Mouse (Mus musculus): Measurements from ENCODE around the gene Nosip. TPM values are rescaled to one million over a fixed set of nuclear protein-coding genes. Genes with fewer than 3 reads are reported as not detected.
"Not testable (repeated sequence)": the region's sequence is repeated elsewhere in the genome, so short reads cannot be mapped to it uniquely, and the experiment has no call there.

Gene Nosip
- polyA plus RNA-seq, 1 experiment, result 92.7 TPM

DNA sequence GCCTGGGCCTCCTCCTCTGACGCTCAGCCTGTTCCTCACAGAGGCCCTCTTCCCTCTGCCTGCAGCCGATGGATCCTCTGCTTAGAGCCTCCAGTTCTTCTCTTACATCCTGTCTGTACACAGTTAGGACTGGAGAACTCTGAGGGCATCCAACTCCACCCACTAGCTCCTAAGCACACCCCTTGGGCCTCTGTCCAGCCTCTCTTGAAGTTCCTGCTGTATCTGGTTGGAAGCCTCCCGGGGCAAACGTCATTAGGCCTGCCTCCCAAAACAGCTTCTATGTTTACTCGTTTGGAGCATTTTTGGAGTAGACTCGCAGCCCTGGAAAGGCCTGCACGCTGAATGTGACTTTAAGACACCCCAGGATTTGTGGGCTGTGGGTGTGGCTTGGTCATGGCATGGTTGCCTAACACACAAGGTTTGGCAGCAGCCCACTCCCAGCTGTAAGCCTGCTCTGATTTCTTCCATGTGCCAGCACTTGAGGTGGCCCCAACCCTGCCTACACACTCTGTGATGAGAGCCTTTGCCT is 41.5 kb downstream of the Nosip start, which contains the start of gene Fcgrt:
Gene Fcgrt, minus strand, starts transcription at position 200 of the 529 bp plus-strand sequence.
- WGBS, result 5% methylated on average over 7 of the region's 7 CpGs
- H3K27me3 ChIP-seq (ENCODE audit: control insufficient read depth, insufficient read depth, low read length), result no peaks in the 10 kb centered on the region
- H3K27ac ChIP-seq (ENCODE audit: insufficient read depth, low read depth, low read length), result peak within 1 kb of the TSS; percentile 82
- H3K4me3 ChIP-seq (ENCODE audit: low read depth, low read length), result peak within 1 kb of the TSS; percentile 64
- H3K4me1 ChIP-seq (ENCODE audit: control insufficient read depth, insufficient read depth, insufficient read length, low read length), result peaks cover 31% of the 10 kb centered on the region
- no peak for TF ChIP-seq CTCF (IDR thresholded peaks at IDR 0.05; ENCODE audit: extremely low read depth, insufficient read length, insufficient replicate concordance, low read depth, low read length)
- TF ChIP-seq POLR2A (IDR thresholded peaks at IDR 0.05; ENCODE audit: low read depth, low read length), result peak; percentile 60
- H3K36me3 ChIP-seq (ENCODE audit: control insufficient read depth, insufficient read depth, low read length), result 0 out of 2 replicates have a peak, but pooled peaks cover 2% of the 10 kb centered on the region

DNA sequence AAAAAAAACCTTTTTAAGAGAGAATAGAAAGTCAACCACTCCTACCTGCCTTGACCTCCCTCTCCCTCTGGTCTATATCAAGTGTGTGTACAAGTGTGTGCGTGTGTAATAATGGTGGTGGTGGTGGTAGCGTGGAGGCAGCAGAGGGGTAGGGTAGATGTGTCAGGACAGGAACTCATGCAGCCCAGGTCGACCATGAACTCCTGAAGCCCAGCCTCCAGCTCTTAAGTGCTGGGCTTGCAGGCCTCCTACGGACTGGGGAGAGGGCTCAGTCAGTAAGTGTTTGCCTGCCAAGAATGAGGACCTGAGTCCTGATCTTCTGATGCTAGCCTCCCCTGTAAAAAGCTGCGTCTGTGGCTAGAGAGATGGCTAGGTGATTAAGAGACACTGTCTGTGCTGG is 42.7 kb downstream of the Nosip start:
- Histone ChIP-seq H3K27ac (ENCODE audit: insufficient read depth, low read depth, low read length) (peak overlapping the region; percentile 99), H3K4me3 (ENCODE audit: low read depth, low read length) (no peak overlapping the region), H3K36me3 (ENCODE audit: control insufficient read depth, insufficient read depth, low read length) (0 out of 2 replicates have a peak, but pooled peaks cover 2% of the 10 kb centered on the region), H3K4me1 (ENCODE audit: control insufficient read depth, insufficient read depth, insufficient read length, low read length) (peaks cover 31% of the 10 kb centered on the region), H3K27me3 (ENCODE audit: control insufficient read depth, insufficient read depth, low read length) (no peaks in the 10 kb centered on the region)
- 80% methylated on average over 5 of the region's 5 CpGs for WGBS
- no peak for TF ChIP-seq CTCF (IDR thresholded peaks at IDR 0.05; ENCODE audit: extremely low read depth, insufficient read length, insufficient replicate concordance, low read depth, low read length)
- TF ChIP-seq POLR2A (IDR thresholded peaks at IDR 0.05; ENCODE audit: low read depth, low read length), result no peak

DNA sequence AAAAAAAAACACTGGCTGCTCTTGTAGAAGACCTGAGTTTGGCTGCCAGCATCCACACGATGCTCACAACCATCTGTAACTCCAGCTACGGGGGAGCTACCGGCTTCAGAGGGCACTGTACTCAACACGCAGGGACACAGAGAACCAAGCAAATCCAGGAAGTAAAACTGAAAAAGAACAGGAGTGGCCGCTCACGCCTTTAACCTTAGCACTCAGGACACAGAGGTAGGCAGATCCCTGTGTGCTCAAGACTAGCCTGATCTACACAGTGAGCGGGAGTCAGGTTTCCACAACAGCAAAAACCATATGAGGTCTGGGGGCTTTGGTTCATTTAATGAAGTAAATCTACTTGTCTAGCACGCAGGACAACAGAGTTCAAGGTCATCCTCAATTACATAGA is 43.3 kb downstream of the Nosip start:
- Histone ChIP-seq H3K36me3 (ENCODE audit: control insufficient read depth, insufficient read depth, low read length) (0 out of 2 replicates have a peak, but pooled peaks cover 2% of the 10 kb centered on the region), H3K4me1 (ENCODE audit: control insufficient read depth, insufficient read depth, insufficient read length, low read length) (peaks cover 31% of the 10 kb centered on the region), H3K4me3 (ENCODE audit: low read depth, low read length) (no peak overlapping the region), H3K27me3 (ENCODE audit: control insufficient read depth, insufficient read depth, low read length) (no peaks in the 10 kb centered on the region), H3K27ac (ENCODE audit: insufficient read depth, low read depth, low read length) (peak overlapping the region; percentile 99)
- WGBS, result 32% methylated on average over 8 of the region's 8 CpGs
- TF ChIP-seq CTCF (IDR thresholded peaks at IDR 0.05; ENCODE audit: extremely low read depth, insufficient read length, insufficient replicate concordance, low read depth, low read length), result no peak
- peak; percentile 19; the same call in 1 of the 2 replicates for TF ChIP-seq POLR2A (IDR thresholded peaks at IDR 0.05; ENCODE audit: low read depth, low read length)

DNA sequence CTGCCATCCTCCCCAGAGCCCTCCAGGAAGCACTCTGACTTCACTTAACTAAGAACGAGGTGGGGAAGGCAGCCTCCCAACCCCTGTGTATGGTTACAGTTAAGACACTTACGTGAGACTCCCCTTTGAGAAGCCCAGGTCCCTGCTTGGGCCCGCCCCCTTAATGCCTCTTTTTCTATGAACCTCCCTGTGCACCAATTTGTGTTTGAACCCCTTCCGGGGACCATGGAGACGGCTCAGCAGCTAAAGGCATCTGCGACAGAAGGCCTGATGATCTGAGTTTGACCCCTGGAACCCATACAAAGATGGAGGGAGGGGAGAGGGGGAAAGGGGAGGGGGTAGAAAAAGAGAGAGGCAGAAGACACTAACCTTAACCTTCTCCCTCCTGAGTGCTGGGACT is 44.2 kb downstream of the Nosip start:
- Histone ChIP-seq H3K4me1 (ENCODE audit: control insufficient read depth, insufficient read depth, insufficient read length, low read length) (peaks cover 31% of the 10 kb centered on the region), H3K36me3 (ENCODE audit: control insufficient read depth, insufficient read depth, low read length) (0 out of 2 replicates have a peak, but pooled peaks cover 2% of the 10 kb centered on the region), H3K4me3 (ENCODE audit: low read depth, low read length) (no peak overlapping the region), H3K27me3 (ENCODE audit: control insufficient read depth, insufficient read depth, low read length) (no peaks in the 10 kb centered on the region), H3K27ac (ENCODE audit: insufficient read depth, low read depth, low read length) (peak overlapping the region; percentile 99; the same call in 1 of the 2 replicates)
- 86% methylated on average over 6 of the region's 6 CpGs for WGBS
- TF ChIP-seq CTCF (IDR thresholded peaks at IDR 0.05; ENCODE audit: extremely low read depth, insufficient read length, insufficient replicate concordance, low read depth, low read length) (no peak), POLR2A (IDR thresholded peaks at IDR 0.05; ENCODE audit: low read depth, low read length) (no peak)

DNA sequence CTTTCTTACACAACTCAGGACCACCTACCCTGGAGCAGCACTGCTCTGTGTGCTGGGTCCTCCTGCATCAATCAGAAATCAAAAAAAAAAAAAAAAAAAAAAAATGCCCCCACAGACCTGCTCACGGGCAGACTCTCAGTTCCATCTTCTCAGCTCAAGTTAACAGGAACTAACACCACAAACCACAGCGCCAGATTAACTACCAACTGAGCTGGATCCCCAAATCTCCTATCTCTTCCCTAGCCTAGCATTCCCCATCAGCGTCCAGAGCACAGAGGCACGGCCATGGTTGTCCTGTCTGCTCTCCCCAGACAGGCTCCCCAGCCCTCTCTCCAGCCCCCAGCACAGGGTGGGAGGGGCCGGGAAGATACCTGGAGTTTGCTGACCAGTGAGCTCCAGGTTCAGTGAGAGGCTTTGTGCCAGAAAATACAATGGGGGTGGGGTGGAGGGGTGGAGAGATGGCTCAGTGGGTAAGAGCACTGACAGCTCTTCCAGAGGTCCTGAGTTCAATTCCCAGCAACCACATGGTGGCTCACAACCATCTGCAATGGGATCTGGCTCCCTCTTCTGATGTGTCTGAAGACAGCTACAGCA is 44.9 kb downstream of the Nosip start:
- Histone ChIP-seq H3K27me3 (ENCODE audit: control insufficient read depth, insufficient read depth, low read length) (no peaks in the 10 kb centered on the region), H3K27ac (ENCODE audit: insufficient read depth, low read depth, low read length) (no peak overlapping the region), H3K4me1 (ENCODE audit: control insufficient read depth, insufficient read depth, insufficient read length, low read length) (peaks cover 28% of the 10 kb centered on the region), H3K36me3 (ENCODE audit: control insufficient read depth, insufficient read depth, low read length) (no peaks in the 10 kb centered on the region), H3K4me3 (ENCODE audit: low read depth, low read length) (no peak overlapping the region)
- 85% methylated on average over 5 of the region's 5 CpGs for WGBS
- TF ChIP-seq CTCF (IDR thresholded peaks at IDR 0.05; ENCODE audit: extremely low read depth, insufficient read length, insufficient replicate concordance, low read depth, low read length) (no peak), POLR2A (IDR thresholded peaks at IDR 0.05; ENCODE audit: low read depth, low read length) (no peak)

DNA sequence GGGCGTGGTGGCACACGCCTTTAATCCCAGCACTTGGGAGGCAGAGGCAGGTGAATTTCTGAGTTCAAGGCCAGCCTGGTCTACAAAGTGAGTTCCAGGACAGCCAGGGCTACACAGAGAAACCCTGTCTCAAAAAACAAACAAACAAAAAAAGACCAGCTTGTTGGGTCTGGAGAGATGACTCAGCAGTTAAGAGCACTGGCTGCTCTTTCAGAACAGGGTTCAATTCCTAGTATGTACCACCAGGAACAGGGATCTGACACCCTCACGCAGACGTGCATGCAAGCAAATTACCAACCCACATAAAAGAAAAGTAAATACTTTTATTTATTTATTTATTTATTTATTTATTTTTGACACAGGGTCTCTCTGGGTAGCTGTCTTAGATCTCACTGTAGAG is 47.9 kb downstream of the Nosip start:
- H3K4me3 ChIP-seq (ENCODE audit: low read depth, low read length); H3K27me3 ChIP-seq (ENCODE audit: control insufficient read depth, insufficient read depth, low read length): not testable (repeated sequence)
- WGBS, result 91% methylated on average over 4 of the region's 4 CpGs

DNA sequence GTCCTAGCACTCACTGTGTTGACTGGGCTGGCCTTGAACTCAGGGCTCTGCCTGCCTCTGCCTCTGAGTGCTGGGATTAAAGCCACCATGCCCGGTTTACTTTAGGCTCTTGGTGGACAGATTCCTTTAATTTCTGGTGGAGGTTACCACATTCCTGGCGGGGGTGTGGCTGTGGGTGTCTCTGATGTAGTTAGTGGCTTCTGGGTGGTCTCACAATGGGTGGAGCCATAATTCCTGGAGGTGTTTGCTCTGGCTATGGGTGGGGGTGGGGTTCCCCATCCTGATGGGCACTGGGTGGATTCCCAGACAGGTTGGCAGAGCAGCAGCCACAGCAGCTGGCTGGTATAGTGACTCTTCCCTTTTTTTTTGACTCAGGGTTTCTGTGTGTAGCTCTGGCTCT is 49.7 kb downstream of the Nosip start:
- 61% methylated on average over 2 of the region's 2 CpGs for WGBS
- Histone ChIP-seq H3K36me3 (ENCODE audit: control insufficient read depth, insufficient read depth, low read length) (no peaks in the 10 kb centered on the region), H3K27ac (ENCODE audit: insufficient read depth, low read depth, low read length) (no peak overlapping the region), H3K4me3 (ENCODE audit: low read depth, low read length) (no peak overlapping the region), H3K4me1 (ENCODE audit: control insufficient read depth, insufficient read depth, insufficient read length, low read length) (peaks cover 2% of the 10 kb centered on the region; the same call in 1 of the 2 replicates), H3K27me3 (ENCODE audit: control insufficient read depth, insufficient read depth, low read length) (no peaks in the 10 kb centered on the region)
- TF ChIP-seq POLR2A (IDR thresholded peaks at IDR 0.05; ENCODE audit: low read depth, low read length) (no peak), CTCF (IDR thresholded peaks at IDR 0.05; ENCODE audit: extremely low read depth, insufficient read length, insufficient replicate concordance, low read depth, low read length) (no peak)

More for the DNA sequence above, 47.9 kb downstream of the Nosip start:
- H3K4me1 ChIP-seq (ENCODE audit: control insufficient read depth, insufficient read depth, insufficient read length, low read length), result peaks cover 13% of the 10 kb centered on the region; the same call in 1 of the 2 replicates
- H3K36me3 ChIP-seq (ENCODE audit: control insufficient read depth, insufficient read depth, low read length); H3K27ac ChIP-seq (ENCODE audit: insufficient read depth, low read depth, low read length): not testable (repeated sequence)

Data from small intestine, adult 2 months (tissue).